Comparison of ENCODE assay signal across 8 mouse cellular contexts in genomic region chr8:105854715-105855216, GRCm38 (mm10). TPM values are rescaled to one million over a fixed set of nuclear protein-coding genes. Genes with fewer than 3 reads are reported as not detected.
DNase-seq lines count a peak whose midpoint lies in the region; ATAC-seq lines count a peak whose summit lies in the region.

Gene Thap11 (plus strand): TSS chr8:105855132.

- peaks cover 44% of the 10 kb centered on the region for H3K4me1 ChIP-seq in hindbrain, embryonic 16.5 days (ENCODE audit: control insufficient read depth, insufficient read depth, low read depth, low read length)

- WGBS in hindbrain, embryonic 16.5 days = under 1% methylated on average over 43 of the region's 43 CpGs
- 1% methylated on average over 43 of the region's 43 CpGs for WGBS in macrophage (ENCODE audit: missing documents)

- no peaks in the 10 kb centered on the region; the same call in 1 of the 2 replicates for H3K36me3 ChIP-seq in hindbrain, embryonic 16.5 days (ENCODE audit: control insufficient read depth, insufficient read depth, low read length)
- no peaks in the 10 kb centered on the region for H3K36me3 ChIP-seq in macrophage (ENCODE audit: inconsistent target)

- peak; percentile 90 for DNase-seq in T-cell, adult 2 months (ENCODE audit: low spot score)
- peak; percentile 90 for DNase-seq in cerebellum, postnatal 36 days
- DNase-seq in gastrocnemius, adult 18-20 months (ENCODE audit: low spot score) = peak; percentile 94
- peak; percentile 90 to 91 for DNase-seq in left cerebral cortex, adult 18-20 months (ENCODE audit: low spot score in 2 of 2)
- peak; percentile 94 for DNase-seq in right cerebral cortex, adult 18-20 months
- DNase-seq in urinary bladder, postnatal 10 days (ENCODE audit: low spot score) = peak; percentile 81

- peak within 1 kb of the TSS; percentile 83 for H3K9ac ChIP-seq in hindbrain, embryonic 16.5 days (ENCODE audit: low read depth, low read length)

- H3K79me2 ChIP-seq in macrophage (ENCODE audit: inconsistent target) = peaks cover 27% of the 10 kb centered on the region

- no peaks in the 10 kb centered on the region for H3K9me3 ChIP-seq in hindbrain, embryonic 16.5 days (ENCODE audit: control insufficient read depth, low read length)

- no peaks in the 10 kb centered on the region for H3K27me3 ChIP-seq in hindbrain, embryonic 16.5 days (replicated peaks; ENCODE audit: control insufficient read depth, insufficient read depth, low read length)

- H3K4me2 ChIP-seq in hindbrain, embryonic 16.5 days (ENCODE audit: low read length) = peak within 1 kb of the TSS; percentile 94

- ATAC-seq in hindbrain, embryonic 16.5 days = peak; percentile 92

- H3K4me3 ChIP-seq in hindbrain, embryonic 16.5 days (ENCODE audit: low read length) = peak within 1 kb of the TSS; percentile 88
- peak within 1 kb of the TSS; percentile 59 for H3K4me3 ChIP-seq in macrophage (ENCODE audit: inconsistent target)

- peak within 1 kb of the TSS; percentile 88 for H3K27ac ChIP-seq in hindbrain, embryonic 16.5 days (ENCODE audit: low read depth, low read length)
- H3K27ac ChIP-seq in macrophage = peak within 1 kb of the TSS; percentile 90

RNA-seq across cellular contexts. Expression of gene Thap11, which starts in this region (rescaled TPM):
- 10 to 100 TPM; 21.9 to 22.0 TPM for total RNA-seq in gastrocnemius, adult 18-20 months (2021)
- polyA plus RNA-seq in hindbrain, embryonic 16.5 days (2015; fragmentation: Nextera tagmentation; extraction: Ambion mirVana) = 52.5 and 55.9 TPM in 2 replicates
- total RNA-seq in left cerebral cortex, adult 18-20 months (2021) = 10 to 100 TPM; 40.8 to 41.6 TPM
- total RNA-seq in macrophage (2018; cell fraction: chromatin; rRNA removed) = 1 to 10 TPM in 15 of 26 experiments, under 1 TPM in 6, not detected in 5; 0.47 to 8.6 (median 1.4) TPM
- 10 to 100 TPM in 20 of 26 experiments, 1 to 10 TPM in 6; 6.1 to 27.5 (median 17.0) TPM for total RNA-seq in macrophage (2018; cell fraction: cytosol; rRNA removed)
- 10 to 100 TPM in 5 of 26 experiments, 1 to 10 TPM in 21; 1.1 to 14.5 (median 6.3) TPM for total RNA-seq in macrophage (2018; cell fraction: nucleus; rRNA removed)
- 8.3 to 23.6 TPM (median 20.4 TPM) in 3 replicates for polyA plus RNA-seq in macrophage (2018)

Comparison
In these comparisons a context has a peak if more than half of its experiments do, and no peak if none do; other contexts are left out.
1. Peak in every context shown above with its lines: DNase-seq, ATAC-seq, H3K4me3 ChIP-seq and H3K27ac ChIP-seq.